Mouse (Mus musculus) E14TG2a.4 (cell line): ENCODE results near the gene Insl6.

Experiments used
- CTCF ChIP-seq: conservative IDR thresholded peaks from 2 replicates; pipeline ENCODE4 v1.5.1; 2014; ENCODE audit warnings: low read length
- NANOG ChIP-seq: IDR thresholded peaks from 2 replicates; pipeline ENCODE4 v1.6.1; 2014; ENCODE audit warnings: borderline replicate concordance, low read length, mixed read lengths
- POU5F1 ChIP-seq: IDR thresholded peaks from 2 replicates; pipeline ENCODE4 v1.6.1; 2014; ENCODE audit warnings: low read length, borderline replicate concordance

- TF ChIP-seq CTCF (no peak), POU5F1 (no peak), NANOG (no peak)
Observed at GRCm38 (mm10) chr19:29370112-29370511, 45.0 kb upstream of the Insl6 start.
